Mouse (Mus musculus) adrenal gland, adult (tissue): Measurements from ENCODE around the gene Entpd3.

Experiments
- DNase-seq, 2 experiments: peaks; one replicate each; pipeline ENCODE4 v3.0.0; 2022 to 2023; ENCODE audit warnings: low spot score in 1 of 2; ENCODE audit not compliant: inconsistent age in 2 of 2

The Entpd3 gene

GRCm38 (mm10) chr9:120577706-120578405, 38.2 kb downstream of the Entpd3 start:
- no peak for DNase-seq

DNA sequence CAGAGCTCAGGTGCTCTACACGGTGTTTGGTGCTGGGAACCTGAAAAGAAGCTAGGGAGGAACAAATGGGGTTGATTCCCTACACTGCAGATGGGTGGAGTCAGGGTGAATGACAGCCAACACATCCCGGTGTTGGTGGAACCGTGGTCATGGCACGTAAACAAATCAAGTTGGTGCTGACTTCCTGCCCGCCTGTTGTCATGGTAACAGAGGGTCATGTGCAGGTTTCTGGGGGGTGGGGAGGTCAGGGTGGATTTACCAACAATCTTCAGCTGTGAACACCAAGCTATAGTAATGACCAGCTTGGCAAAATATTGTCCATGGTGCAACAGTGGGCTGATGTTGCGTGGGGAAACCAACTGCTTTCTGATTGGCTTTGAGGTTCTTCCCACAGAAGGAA, 39.1 kb downstream of the Entpd3 start:
- DNase-seq, result no peak

DNA sequence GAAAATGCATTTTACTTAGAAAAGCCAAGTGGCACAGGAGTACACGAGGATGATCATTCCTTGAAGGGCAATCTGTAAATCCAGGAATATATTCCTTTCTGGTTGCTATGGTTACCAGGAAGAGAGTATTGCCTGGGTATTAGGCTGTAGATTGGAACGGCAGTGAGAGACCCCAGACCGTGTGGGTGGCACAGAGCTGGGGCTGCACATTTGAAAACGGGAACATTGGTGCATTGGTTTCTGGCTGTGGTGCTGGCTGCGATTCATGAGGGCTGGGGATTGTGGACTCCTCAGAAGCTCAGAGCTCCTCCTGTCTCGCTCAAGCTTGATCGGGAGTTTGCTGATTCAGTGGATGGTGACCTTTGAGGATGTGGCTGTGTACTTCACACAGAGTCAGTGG, 40.2 kb downstream of the Entpd3 start:
- DNase-seq, result no peak

GRCm38 (mm10) chr9:120581941-120582618, 42.5 kb downstream of the Entpd3 start:
- DNase-seq, result peak; percentile 64 to 84

DNA sequence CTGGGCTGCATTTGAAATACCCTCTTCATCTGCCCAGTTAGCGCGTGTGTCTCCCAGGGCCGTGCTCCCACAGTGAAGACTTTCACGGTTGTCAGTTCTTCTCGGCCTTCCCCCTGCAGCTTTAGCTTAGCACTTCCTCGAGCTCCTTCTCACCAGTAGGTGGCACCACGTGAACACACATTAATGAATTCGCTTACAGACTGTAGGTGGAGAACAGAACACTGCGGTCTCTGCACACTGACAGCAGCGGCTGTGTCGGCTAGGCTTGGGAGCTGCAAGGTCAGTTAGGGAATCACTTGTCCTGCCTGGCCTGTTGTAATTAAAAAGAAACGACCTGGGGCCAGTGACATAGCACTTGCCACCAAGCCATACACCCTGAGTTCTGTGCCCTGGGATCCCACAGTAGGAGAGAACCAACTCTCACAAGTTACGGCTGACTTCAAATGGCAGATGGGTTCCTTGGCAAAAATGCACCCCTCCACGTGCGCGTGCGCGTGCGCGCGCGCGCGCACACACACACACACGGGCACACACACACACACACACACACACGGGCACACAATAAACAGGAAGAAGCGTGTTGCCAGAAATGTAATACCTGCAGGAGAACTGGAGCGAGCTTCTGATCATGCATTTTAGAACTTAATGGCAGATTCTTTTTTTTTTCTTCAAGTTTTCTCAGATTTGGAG, 43.1 kb downstream of the Entpd3 start:
- peak; percentile 86 to 95 for DNase-seq

- DNase-seq, result peak in 1 of 2 experiments; percentile 33
Observed at GRCm38 (mm10) chr9:120583314-120583713, 43.7 kb downstream of the Entpd3 start.

DNA sequence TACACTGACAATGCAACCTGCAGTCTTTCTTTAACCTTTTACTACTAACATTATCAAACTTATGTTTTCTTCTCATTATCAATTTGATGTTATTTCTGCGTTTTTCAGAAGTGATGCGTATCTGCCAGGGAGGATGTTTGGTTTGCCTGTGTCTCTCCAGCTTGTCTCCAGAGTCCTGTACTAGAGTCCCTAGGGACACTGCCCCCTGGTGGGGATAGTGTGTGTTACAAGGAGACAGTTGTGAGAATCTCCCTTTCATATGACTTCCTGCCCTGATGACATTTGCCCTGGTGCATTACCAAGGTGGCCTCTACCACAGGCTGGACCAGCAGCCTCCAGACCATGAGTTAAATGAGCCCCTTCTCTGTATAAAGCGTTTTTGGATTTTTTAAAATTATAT, 46.9 kb downstream of the Entpd3 start:
- DNase-seq, result peak; percentile 66 to 91

DNA sequence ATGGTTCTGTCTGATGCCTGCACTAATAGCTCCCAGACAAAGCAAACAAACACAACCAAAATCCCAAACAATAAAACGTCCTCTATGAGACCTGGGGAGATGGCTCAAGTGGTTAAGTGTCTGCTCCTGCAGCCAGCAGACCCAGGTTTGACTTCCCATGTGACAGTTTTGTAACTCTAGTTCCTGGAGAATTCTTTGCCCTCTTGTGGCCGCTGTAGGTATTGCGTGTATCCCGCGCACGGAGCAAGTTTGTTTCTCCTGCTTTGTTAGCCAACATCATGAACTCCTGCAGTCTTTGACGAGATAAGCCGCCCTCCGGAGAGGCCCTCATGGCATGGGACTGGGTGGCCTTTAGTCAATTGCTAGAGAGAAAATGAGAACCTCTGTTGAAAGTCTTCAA, 51.9 kb downstream of the Entpd3 start:
- peak; percentile 54 to 90 for DNase-seq

GRCm38 (mm10) chr9:120593383-120594101, 53.9 kb downstream of the Entpd3 start:
- no peak for DNase-seq

- DNase-seq, result no peak
Observed at GRCm38 (mm10) chr9:120594839-120595238, 55.2 kb downstream of the Entpd3 start.

DNA sequence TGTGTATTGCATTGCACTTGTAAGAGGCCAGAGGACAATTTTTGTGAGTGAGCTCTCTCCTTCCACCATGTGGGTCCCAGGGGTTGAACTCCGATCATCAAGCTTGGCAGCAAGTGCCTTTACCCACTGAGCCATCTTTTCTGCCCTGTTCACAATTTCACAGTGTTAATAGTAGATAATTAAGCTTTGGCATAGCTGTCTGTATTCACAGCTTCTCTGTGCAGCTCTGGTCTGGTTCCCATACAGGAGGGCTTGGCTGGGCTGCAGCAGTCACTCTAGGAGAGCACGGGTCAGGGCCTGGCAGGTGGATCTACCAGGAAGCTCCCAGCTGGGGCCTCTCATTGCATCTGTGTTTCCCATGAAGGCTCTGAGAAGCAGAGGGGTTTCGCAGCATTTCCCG, 55.7 kb downstream of the Entpd3 start:
- DNase-seq, result no peak

GRCm38 (mm10) chr9:120601488-120602171, 62.0 kb downstream of the Entpd3 start:
- peak; percentile 76 to 92 for DNase-seq

- peak in 1 of 2 experiments; percentile 57 for DNase-seq
Observed at GRCm38 (mm10) chr9:120602172-120602838, 62.7 kb downstream of the Entpd3 start.

DNA sequence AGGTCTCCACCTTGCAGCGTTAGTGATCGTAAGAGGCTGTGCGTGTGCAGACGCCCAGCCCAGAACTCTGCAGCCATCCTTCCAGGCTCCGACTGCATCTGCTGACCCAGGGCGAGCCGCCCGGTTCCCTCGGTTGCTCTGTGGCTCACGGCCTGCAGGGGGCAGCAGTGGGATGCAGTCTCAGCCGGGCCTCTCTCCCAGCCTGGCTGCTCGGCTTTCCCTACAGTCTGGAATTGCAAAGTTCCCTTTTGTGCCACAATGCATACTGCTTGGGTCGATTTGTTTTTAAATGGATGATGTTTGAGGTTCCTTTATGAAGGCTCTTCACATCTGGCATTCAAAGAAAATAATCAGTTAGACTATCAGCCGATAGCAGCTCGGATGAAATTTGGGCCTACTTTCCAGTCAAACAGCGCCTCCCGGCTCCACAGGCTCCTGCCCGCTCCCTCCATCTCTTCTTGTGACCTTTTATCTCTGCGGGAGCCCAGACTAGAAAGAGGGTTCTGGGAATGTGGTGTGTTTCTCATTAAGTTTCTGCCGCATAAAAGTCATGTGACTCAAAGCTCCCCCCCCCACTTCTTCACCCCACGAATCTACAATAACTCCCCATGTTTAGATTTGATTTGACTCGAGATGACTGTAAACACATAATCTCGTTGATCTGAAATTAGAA, 63.4 kb downstream of the Entpd3 start:
- peak; percentile 87 to 96 for DNase-seq

DNA sequence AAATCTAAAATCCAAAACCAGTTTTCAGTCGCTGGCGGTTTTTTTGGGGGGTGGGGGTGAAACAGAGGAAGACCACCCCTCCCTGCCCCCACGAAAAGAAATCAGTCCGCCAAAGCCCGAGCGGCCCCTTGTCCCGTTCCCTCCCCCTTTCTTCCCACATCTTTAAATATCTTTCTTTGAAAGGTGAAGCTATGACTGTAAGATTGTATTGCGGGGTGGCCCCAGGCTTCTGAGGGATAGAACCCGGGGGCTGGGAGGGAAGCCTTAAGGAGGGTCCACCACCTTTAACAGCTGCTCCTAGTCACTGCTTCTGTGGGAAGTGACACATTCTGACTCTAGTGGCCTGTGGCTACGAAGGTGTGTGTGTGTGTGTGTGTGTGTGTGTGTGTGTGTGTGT, 63.9 kb downstream of the Entpd3 start:
- no peak for DNase-seq

- no peak for DNase-seq
Observed at GRCm38 (mm10) chr9:120603956-120604355, 64.3 kb downstream of the Entpd3 start.

DNA sequence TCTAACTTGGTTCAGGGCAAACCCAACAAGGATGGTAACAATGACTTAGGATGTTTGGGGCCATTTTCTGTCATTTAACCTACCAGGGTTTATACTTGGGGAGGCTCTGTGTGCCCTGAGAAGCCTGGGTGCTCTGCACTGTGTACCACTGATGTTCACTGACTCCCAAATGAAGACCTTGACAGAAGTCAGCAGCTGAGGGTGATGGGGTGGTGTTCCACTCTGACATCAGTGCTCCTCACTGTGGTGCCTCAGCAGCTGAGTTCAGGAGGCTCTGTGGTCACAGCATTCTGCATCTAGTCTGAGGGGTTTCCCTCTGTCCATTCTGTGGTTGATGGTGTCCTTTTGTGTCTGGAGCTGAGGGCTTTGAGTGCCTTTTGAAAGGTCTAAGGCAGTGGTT, 71.4 kb downstream of the Entpd3 start:
- DNase-seq, result no peak

DNA sequence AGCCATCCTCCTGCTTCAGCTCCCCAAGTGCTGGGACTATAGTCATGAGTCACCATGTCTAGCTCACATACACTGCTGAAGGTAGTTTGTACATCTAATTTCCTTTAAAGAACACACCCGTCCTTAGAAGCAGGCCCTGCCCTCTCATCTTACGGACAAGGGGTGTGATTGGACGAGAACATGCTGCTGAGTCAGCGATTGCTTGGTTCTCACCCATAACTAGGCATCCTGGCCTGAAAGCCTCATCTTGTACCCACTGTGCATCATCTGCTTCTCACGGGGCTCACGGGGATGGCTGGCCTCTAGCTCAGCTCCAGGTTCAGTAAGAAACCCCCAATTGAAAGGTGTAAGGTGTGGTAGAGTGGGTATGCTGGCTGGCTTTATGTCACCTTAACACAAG, 74.4 kb downstream of the Entpd3 start:
- DNase-seq, result no peak
